Mouse (Mus musculus) forelimb bud, embryonic 11.5 days (tissue): ENCODE data around the gene Tgfbr2.
A peak's percentile ranks its signal among the peaks of the same experiment; 100 is the strongest.

Experiments
- DNase-seq: peaks from one replicate; pipeline ENCODE4 v3.0.0-alpha.2; 2012; ENCODE audit warnings: low read depth, low spot score

The Tgfbr2 gene

GRCm38 (mm10) chr9:116160067-116160466 lies 15.1 kb downstream of the Tgfbr2 start:
- DNase-seq: no peak

- no peak for DNase-seq
Observed at GRCm38 (mm10) chr9:116156501-116156900, 18.7 kb downstream of the Tgfbr2 start.

- DNase-seq: no peak
Observed at GRCm38 (mm10) chr9:116152878-116153277, 22.3 kb downstream of the Tgfbr2 start.

GRCm38 (mm10) chr9:116150725-116151396 lies 24.3 kb downstream of the Tgfbr2 start:
- no peak for DNase-seq

DNA sequence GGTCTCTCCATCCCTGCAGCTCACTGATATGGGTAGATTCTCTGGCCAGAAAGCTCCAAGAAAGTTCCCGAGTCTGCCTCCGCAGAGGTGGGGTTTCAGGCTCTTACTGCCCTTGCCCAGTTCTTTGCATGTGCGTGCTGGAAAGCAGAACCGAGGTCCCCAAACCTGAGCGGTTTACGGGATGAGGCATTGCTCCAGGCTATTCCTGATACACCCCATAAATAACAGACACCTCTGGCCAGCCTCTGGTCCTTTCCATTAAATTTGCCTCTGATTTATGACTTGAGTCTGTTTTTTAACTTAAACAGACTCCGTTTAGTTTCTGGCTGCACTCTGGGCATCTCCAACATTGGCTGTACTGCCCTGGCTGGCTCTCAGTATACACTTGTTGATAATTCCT lies 26.4 kb downstream of the Tgfbr2 start:
- DNase-seq: peak; percentile 57

DNA sequence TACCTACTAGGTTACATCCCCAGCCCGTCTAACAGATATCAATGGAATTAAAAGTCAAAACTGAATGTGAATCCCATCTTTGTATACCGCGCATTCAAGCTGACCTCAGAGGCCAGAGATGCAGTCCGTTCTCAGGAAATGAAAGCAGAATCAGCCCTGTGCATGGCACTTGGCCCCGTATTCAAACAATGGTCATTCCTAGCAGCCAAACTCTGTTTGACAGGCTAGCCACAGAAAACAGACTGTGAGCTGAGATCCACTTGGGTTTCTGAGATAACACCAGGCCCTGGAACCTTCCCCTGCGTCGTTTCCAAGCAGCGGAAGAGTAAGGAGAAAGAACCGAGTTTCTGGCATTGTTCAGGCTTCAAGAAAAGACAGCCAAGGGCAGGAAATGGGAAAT lies 28.9 kb downstream of the Tgfbr2 start:
- no peak for DNase-seq

DNA sequence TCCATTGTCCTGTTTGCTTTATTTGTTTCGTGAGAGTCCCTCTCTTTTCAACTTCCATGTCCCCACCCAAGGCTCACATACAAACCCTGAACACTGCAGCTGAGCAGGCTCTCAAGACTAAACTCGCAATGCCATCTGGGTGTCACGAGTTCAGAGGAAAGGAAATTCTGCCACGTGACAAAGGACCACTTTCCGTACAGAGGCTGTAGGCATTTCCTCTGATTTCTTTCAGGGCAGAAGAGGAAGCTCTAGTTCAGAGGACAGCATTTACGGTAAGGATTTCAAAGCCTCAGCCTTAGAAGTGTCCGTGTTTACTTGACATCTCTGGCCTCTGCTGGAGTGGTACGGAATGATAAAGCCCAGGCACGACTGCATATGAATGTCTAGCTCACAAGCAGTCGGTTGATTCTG lies 29.9 kb downstream of the Tgfbr2 start:
- DNase-seq: no peak

- no peak for DNase-seq
Observed at GRCm38 (mm10) chr9:116140422-116140821, 34.7 kb downstream of the Tgfbr2 start.

DNA sequence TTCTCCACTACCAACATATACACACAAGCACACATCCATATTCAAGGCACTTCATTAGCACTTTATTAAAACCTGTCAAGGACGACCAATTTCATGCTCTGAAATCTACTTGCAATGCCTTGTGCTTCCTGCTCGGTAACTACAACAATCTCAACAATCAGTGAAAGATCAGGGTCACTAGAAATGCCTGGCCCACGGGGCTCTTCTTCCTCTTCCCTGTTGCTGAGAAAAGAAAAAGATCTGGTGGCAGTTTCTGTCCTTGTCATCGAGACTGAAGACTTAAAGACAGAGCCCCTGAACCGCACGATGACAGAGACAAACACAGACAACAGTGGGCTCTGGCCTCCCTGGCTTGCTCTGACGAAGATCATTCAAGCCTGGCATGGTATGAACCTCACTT lies 35.6 kb downstream of the Tgfbr2 start:
- no peak for DNase-seq

- peak; percentile 92 for DNase-seq
Observed at GRCm38 (mm10) chr9:116138595-116139134, 36.5 kb downstream of the Tgfbr2 start.

- no peak for DNase-seq
Observed at GRCm38 (mm10) chr9:116137645-116138044, 37.5 kb downstream of the Tgfbr2 start.

GRCm38 (mm10) chr9:116136811-116137210 lies 38.3 kb downstream of the Tgfbr2 start:
- DNase-seq: no peak

GRCm38 (mm10) chr9:116136146-116136545 lies 39.0 kb downstream of the Tgfbr2 start:
- DNase-seq: no peak

GRCm38 (mm10) chr9:116134488-116134887 lies 40.7 kb downstream of the Tgfbr2 start:
- no peak for DNase-seq

DNA sequence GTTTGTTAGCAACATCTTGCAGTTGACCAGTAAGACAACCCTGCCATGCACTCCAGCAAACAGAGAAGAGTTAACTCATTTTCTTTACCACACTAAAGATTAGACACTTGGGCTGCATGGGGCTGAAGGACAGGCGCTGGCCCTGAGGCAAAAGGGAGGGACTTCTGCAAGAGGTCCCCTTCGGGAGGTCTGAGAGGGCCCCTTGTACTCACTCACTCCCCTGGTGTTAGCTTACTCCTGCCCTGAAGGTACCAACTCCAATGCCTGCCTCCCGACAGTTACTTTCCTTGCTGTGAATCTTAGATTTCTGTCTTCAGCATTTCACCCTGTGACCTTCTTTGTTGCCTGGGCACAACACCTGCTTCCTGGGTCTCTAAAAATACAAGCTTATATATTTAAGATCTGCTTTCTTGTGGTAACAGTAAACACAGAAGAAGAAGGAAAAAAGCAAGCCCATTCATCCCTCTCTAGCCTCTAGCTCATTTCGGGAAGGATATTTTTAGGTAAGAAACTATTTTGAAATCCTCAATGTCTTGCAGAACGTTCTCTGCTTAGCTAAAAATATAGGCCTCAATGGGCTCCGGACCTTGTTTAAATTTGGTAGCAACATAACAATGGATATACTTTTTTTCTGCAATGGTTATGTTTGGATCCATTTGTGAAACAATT lies 41.7 kb downstream of the Tgfbr2 start:
- DNase-seq: no peak

DNA sequence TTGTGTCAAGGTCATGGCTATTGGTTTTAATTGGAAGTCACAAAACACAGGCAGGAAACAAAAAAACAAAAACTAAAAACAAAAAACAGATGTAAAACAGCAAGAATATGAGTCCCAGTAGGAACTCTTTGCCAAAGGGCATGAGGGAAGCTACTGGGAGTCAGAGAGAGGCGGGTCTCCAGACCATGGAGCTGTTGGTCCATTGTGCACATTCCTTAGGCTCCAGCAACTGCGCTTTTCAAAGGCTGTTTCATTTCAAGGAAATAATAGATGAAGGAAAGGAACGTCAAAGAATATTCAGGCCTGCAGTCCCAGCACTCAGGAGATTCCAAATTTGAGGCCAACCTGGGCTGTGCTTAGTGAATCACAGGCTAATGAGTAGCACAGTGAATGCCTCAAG lies 46.3 kb downstream of the Tgfbr2 start:
- no peak for DNase-seq

GRCm38 (mm10) chr9:116128311-116128710 lies 46.8 kb downstream of the Tgfbr2 start:
- no peak for DNase-seq

DNA sequence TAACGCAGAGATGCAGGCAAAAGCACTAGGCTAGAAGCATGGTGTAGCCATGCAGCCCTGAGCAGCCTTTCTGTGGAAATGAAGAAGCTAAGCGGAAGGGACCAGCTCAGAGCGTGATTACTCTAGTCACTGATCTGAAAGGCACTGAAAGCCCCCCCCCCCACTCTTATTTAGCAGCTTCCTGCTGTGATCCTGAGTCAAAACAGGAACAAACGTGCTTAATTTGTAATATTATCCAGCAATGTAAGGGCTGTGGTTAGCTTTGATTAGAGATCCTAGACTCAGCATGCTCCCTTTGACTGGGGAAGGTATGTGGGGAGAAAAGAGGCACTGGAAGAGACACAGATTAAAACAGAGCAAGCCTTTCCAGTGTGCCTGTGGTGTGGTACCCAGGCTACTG lies 48.7 kb downstream of the Tgfbr2 start:
- DNase-seq: no peak

DNA sequence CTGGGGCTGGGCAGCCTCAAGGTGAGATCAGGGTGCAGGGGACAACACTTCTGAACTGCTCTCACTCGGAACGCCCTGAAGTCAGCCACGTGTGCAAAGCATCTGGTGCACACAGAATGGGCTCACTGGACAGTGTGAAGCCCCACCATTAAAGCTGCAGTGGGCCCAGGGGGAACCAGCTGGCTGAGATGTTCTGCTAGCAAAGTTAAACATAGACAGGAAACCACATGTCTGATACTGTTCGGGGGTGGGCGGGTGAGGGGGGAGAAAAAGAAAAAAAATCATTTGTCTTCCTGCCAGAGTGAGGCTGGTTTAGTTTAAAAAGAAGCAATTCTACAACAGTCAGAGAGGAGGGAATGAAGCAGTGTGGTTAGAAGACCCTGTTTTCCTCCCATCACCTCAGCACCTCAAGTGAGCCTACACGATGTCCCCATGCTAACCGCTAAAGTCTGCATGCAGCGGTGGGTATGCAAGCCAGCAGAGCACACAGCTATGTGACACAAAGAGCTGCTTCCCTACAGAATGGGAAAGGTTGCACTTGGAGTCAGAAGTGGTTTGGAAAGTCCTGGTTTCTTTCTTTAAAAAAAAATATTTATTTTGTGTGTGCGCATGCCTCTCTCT lies 52.1 kb downstream of the Tgfbr2 start:
- DNase-seq: peak; percentile 20

- DNase-seq: no peak
Observed at GRCm38 (mm10) chr9:116122544-116122943, 52.6 kb downstream of the Tgfbr2 start.

DNA sequence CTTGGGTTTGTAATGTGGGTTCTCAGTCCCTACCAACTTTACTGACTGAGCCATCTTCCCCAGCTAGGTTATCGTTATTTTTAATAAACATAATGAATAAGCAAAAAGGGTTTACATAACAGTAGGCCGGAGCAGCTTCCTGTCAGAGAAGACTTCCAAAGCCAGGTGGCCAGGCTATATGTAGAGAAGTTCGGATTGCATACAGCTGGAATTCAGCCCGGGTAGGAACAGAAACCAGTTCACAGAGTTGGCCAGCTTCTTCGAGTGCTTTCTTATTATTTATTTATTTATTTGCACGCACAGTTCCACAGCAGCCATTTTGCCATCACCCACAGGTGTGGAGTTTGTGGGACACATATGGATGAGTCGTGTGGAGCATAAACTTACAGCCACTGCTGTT lies 53.7 kb downstream of the Tgfbr2 start:
- no peak for DNase-seq

DNA sequence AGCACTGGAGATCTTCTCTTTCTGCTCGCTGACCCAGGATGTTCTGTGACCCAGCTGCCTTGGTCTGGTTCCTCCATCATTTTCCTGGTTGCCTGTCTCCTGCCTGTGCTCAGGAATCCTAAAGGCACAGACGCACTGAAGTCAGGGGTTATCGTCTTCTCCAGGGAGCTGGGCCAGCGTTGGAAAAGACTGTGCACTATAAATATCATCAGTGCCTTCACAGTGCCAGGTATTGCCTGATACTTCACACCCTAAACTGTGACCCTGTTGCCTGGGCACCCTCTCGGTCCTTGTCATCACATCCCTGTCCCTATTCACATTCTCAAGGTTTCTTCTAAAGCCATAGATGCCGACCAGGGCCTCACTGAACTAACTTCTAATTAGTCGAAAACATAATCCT lies 55.2 kb downstream of the Tgfbr2 start:
- DNase-seq: no peak
